Mouse (Mus musculus) ES-Bruce4 (cell line): Measurements from ENCODE around the gene Gsk3b.

Source experiments
- CTCF ChIP-seq: IDR thresholded peaks from one replicate; pipeline ENCODE4 v1.8.1; 2011; ENCODE audit warnings: low read depth, low read length
- EP300 ChIP-seq: IDR thresholded peaks from 2 replicates; pipeline ENCODE4 v1.6.1; 2011; ENCODE audit warnings: low read depth, low read length; ENCODE audit not compliant: insufficient read depth
- POLR2A ChIP-seq: IDR thresholded peaks from one replicate; pipeline ENCODE4 v1.8.1; 2011; ENCODE audit warnings: low read length; ENCODE audit not compliant: insufficient read depth

- no peak for TF ChIP-seq CTCF
- TF ChIP-seq POLR2A, result no peak
- no peak for TF ChIP-seq EP300
Observed at GRCm38 (mm10) chr16:38288851-38289250, 200.1 kb downstream of the Gsk3b start.
